Mouse (Mus musculus): ENCODE measurements around the gene Plaur. TPM values are rescaled to one million over a fixed set of nuclear protein-coding genes. Genes with fewer than 3 reads are reported as not detected.

The Plaur gene
- polyA plus RNA-seq, 1 experiment from 2014 or later = 12.6 TPM

DNA sequence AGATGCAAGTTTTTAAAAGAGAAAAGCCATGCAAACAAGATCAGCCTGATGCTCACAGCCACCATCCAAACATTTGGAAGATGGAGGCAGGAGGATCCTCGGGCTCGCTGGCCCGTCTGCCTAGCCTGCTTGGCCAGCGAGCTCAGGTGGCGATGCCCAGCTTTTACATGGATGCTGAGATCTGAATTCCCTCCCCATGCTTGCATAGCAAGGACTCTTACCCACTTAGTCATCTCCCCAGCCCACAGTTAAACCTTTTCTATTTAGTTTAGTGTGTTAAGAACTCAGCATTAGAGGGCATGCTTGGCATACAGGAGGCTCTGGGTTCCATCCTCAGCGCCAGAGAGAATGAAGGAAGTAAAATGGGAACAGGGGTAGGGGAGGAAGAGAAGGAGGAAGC is 23.1 kb upstream of the Plaur start:
- H3K27ac ChIP-seq (ENCODE audit: low read length) = no peak overlapping the region
- H3K9me3 ChIP-seq (ENCODE audit: control insufficient read depth, low read depth, low read length) = no peaks in the 10 kb centered on the region
- no peaks in the 10 kb centered on the region for H3K4me1 ChIP-seq (ENCODE audit: control insufficient read depth, insufficient read depth, low read length)
- 83% methylated on average over 6 of the region's 6 CpGs for WGBS
- no peak overlapping the region for H3K4me2 ChIP-seq (replicated peaks; ENCODE audit: low read depth, low read length)
- no peaks in the 10 kb centered on the region for H3K36me3 ChIP-seq (ENCODE audit: control insufficient read depth, insufficient read depth, low read length)
- H3K27me3 ChIP-seq (ENCODE audit: control insufficient read depth, insufficient read depth, low read length) = no peaks in the 10 kb centered on the region
- no peak overlapping the region for H3K9ac ChIP-seq (replicated peaks; ENCODE audit: low read depth, low read length)
- no peak overlapping the region for H3K4me3 ChIP-seq (ENCODE audit: low read depth, low read length)
- no peak for ATAC-seq (ENCODE audit: insufficient number of reproducible peaks, insufficient read depth, low FRiP score, low read depth)

DNA sequence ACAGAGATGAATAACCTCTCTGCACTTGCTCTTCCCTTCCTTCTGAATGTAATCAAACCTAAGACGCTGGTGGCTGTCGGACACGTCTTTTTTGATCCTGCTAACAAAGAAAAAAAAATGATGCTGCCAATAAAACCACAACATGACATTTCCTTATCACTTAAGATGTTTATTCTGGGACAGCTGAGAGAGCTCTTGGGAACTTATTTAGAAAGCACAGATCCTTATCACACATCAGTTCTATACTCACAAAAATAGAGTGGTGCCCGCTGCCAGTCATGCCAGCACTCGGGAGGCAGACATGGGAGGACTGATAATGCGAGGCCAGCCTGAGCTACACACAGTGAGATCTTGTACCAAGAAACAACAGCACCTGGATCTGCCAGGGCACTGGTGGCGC is 22.4 kb upstream of the Plaur start:
- no peaks in the 10 kb centered on the region for H3K9me3 ChIP-seq (ENCODE audit: control insufficient read depth, low read depth, low read length)
- WGBS = 51% methylated on average over 7 of the region's 7 CpGs
- H3K36me3 ChIP-seq (ENCODE audit: control insufficient read depth, insufficient read depth, low read length) = no peaks in the 10 kb centered on the region
- no peak overlapping the region for H3K27ac ChIP-seq (ENCODE audit: low read length)
- H3K9ac ChIP-seq (replicated peaks; ENCODE audit: low read depth, low read length) = no peak overlapping the region
- no peaks in the 10 kb centered on the region for H3K27me3 ChIP-seq (ENCODE audit: control insufficient read depth, insufficient read depth, low read length)
- no peak overlapping the region for H3K4me2 ChIP-seq (replicated peaks; ENCODE audit: low read depth, low read length)
- H3K4me1 ChIP-seq (ENCODE audit: control insufficient read depth, insufficient read depth, low read length) = no peaks in the 10 kb centered on the region
- H3K4me3 ChIP-seq (ENCODE audit: low read depth, low read length) = no peak overlapping the region
- no peak for ATAC-seq (ENCODE audit: insufficient number of reproducible peaks, insufficient read depth, low FRiP score, low read depth)

DNA sequence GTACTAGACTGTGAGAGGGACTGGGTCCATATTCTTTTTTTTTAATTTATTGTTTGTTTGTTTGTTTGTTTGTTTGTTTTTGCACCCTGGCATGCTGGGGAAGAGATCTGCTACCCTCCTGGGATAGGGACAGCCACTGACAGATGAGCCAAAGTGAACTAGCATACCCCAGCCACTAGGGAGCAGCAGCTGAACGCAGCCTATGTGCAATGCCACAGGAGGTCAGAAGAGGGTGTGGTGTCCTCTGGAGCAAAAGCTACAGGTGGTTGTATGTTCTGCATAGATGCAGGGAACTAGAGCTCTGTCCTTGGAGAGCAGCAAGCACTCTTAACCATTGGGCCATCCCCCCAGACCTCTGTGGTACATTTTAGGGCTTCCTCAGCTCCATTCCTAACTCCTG is 20.5 kb upstream of the Plaur start:
- Histone ChIP-seq H3K4me3 (ENCODE audit: low read depth, low read length) (no peak overlapping the region), H3K4me2 (replicated peaks; ENCODE audit: low read depth, low read length) (no peak overlapping the region), H3K27me3 (ENCODE audit: control insufficient read depth, insufficient read depth, low read length) (no peaks in the 10 kb centered on the region), H3K9me3 (ENCODE audit: control insufficient read depth, low read depth, low read length) (no peaks in the 10 kb centered on the region), H3K27ac (ENCODE audit: low read length) (no peak overlapping the region), H3K9ac (replicated peaks; ENCODE audit: low read depth, low read length) (no peak overlapping the region), H3K4me1 (ENCODE audit: control insufficient read depth, insufficient read depth, low read length) (no peaks in the 10 kb centered on the region), H3K36me3 (ENCODE audit: control insufficient read depth, insufficient read depth, low read length) (no peaks in the 10 kb centered on the region)
- peak; percentile 62 for ATAC-seq (ENCODE audit: insufficient number of reproducible peaks, insufficient read depth, low FRiP score, low read depth)
- 5% methylated on average over 1 of the region's 1 CpGs for WGBS

DNA sequence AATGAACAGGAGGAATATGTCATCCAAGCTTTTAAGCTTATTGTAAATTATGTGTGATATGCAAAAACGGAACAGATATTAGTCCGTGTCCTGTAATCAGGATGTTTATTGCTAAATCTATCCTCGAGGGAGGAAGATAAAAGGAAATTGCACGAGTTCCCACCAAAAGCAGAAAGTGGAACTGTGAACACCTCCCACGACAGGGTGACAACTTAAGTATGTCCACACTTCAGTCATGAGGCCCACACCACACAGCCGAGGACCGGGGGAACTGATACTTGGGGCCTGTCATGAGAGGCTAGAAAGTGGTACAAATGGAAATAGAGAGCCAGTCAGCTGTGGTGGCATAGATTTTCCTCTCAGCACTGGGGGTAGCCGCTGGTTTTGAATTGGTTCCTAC is 20.0 kb upstream of the Plaur start:
- Histone ChIP-seq H3K27ac (ENCODE audit: low read length) (no peak overlapping the region), H3K4me2 (replicated peaks; ENCODE audit: low read depth, low read length) (no peak overlapping the region), H3K4me3 (ENCODE audit: low read depth, low read length) (no peak overlapping the region), H3K27me3 (ENCODE audit: control insufficient read depth, insufficient read depth, low read length) (no peaks in the 10 kb centered on the region), H3K4me1 (ENCODE audit: control insufficient read depth, insufficient read depth, low read length) (no peaks in the 10 kb centered on the region), H3K9ac (replicated peaks; ENCODE audit: low read depth, low read length) (no peak overlapping the region), H3K36me3 (ENCODE audit: control insufficient read depth, insufficient read depth, low read length) (no peaks in the 10 kb centered on the region), H3K9me3 (ENCODE audit: control insufficient read depth, low read depth, low read length) (no peaks in the 10 kb centered on the region)
- WGBS = 55% methylated on average over 8 of the region's 8 CpGs
- ATAC-seq (ENCODE audit: insufficient number of reproducible peaks, insufficient read depth, low FRiP score, low read depth) = no peak

DNA sequence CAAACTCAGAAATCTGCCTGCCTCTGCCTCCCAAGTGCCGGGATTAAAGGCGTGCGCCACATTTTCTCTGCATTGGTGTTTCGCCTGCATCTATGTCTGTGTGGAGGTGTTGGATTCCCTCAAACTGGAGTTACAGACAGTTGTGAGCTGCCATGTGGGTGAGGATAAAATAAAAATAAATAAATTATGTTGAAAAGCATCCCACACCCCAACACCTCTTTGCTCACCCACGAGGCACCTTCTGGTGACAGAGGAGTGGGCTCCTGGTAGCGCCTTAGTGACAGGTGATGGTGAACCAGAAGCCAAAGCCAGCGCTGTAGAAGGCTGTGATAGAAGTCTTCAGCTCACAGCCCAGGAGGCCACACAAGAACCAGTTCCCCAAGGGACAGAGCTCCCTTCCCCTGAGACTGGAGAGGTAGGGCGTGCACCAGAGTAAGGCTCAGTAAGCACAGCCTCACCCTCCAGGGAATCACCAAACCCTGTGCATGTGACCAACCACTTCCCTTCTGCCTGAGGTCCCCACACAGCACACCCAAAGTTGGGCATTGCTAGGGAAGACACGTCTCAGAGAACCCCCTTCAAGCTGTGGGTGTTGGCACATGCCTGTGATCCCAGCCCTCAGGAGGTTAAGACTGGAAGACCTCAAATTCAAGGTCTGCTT is 16.9 kb upstream of the Plaur start:
- WGBS = 87% methylated on average over 9 of the region's 9 CpGs
- Histone ChIP-seq H3K4me1 (ENCODE audit: control insufficient read depth, insufficient read depth, low read length) (no peaks in the 10 kb centered on the region), H3K4me2 (replicated peaks; ENCODE audit: low read depth, low read length) (no peak overlapping the region), H3K9ac (replicated peaks; ENCODE audit: low read depth, low read length) (no peak overlapping the region), H3K27me3 (ENCODE audit: control insufficient read depth, insufficient read depth, low read length) (no peaks in the 10 kb centered on the region), H3K4me3 (ENCODE audit: low read depth, low read length) (no peak overlapping the region), H3K9me3 (ENCODE audit: control insufficient read depth, low read depth, low read length) (no peaks in the 10 kb centered on the region), H3K27ac (ENCODE audit: low read length) (no peak overlapping the region), H3K36me3 (ENCODE audit: control insufficient read depth, insufficient read depth, low read length) (no peaks in the 10 kb centered on the region)
- no peak for ATAC-seq (ENCODE audit: insufficient number of reproducible peaks, insufficient read depth, low FRiP score, low read depth)

DNA sequence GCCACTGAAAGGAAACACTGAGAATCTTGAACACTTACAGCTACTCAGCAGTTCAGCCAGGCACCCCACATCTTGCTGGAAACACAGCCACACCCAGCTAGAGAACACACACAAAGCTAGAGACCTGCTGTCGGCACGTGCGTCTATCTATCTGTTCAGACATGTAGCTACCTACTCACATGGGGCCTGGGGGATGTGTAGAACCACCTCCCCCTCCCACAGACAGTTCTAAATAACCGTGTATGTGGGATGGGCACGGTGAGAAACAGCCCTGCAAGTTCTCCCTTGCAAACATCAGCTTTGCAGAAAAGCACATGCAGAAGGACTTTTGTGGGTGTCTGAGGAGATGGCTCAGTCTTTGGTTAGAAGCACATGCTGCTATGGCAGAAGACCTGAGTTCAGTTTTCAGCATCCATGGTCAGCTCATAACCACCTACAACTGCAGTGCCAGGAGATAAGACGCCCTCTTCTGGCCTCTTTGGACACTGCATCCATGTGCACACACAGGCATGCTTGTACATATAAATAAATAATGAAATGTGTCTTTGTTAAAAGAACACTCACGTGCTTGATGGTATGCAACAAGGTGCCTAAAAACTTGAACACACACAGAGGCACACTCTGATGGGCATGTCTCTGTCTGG is 15.5 kb upstream of the Plaur start:
- H3K4me3 ChIP-seq (ENCODE audit: low read depth, low read length) = no peak overlapping the region
- no peaks in the 10 kb centered on the region for H3K9me3 ChIP-seq (ENCODE audit: control insufficient read depth, low read depth, low read length)
- H3K4me1 ChIP-seq (ENCODE audit: control insufficient read depth, insufficient read depth, low read length) = no peaks in the 10 kb centered on the region
- no peak overlapping the region for H3K4me2 ChIP-seq (replicated peaks; ENCODE audit: low read depth, low read length)
- no peak overlapping the region for H3K9ac ChIP-seq (replicated peaks; ENCODE audit: low read depth, low read length)
- no peak overlapping the region for H3K27ac ChIP-seq (ENCODE audit: low read length)
- no peaks in the 10 kb centered on the region for H3K27me3 ChIP-seq (ENCODE audit: control insufficient read depth, insufficient read depth, low read length)
- 59% methylated on average over 7 of the region's 7 CpGs for WGBS
- H3K36me3 ChIP-seq (ENCODE audit: control insufficient read depth, insufficient read depth, low read length) = no peaks in the 10 kb centered on the region
- ATAC-seq (ENCODE audit: insufficient number of reproducible peaks, insufficient read depth, low FRiP score, low read depth) = no peak

DNA sequence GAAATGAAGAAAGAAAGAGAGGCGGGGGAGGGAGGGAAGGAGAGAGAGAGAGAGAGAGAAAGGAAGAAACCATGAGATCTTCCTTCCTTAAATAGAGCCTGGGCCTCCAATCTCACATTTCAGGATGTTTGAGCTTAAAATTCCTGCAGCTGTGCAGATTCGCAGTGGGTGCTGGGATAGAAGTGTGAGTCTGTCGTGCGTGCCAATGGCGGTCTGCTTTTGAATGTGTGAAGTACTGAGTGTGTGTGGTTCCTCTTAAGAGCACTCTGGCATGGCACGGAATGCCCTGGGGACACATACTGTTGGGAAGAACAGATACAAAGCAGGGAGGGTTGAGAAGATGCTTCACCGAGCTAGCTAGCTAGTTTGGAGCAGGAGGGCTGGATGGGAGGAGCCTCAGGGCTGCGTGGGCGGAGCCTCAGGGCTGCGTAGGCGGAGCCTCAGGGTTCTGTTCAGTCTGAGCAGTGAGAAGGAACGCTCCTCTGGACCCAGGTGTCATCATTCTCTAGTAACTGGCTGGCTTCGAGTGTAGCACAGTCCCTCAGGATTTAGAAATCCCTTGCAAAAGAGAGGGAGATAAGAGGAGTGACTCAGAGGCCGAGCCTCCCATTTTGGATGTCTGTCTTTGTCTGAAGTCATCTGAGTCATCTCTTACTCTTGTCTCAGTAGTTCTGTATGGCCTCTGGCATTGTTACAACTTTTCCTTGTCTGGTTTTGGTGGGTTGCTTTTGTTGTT is 13.3 kb upstream of the Plaur start:
- no peaks in the 10 kb centered on the region for H3K36me3 ChIP-seq (ENCODE audit: control insufficient read depth, insufficient read depth, low read length)
- H3K9me3 ChIP-seq (ENCODE audit: control insufficient read depth, low read depth, low read length) = no peaks in the 10 kb centered on the region
- H3K4me2 ChIP-seq (replicated peaks; ENCODE audit: low read depth, low read length) = no peak overlapping the region
- peak; percentile 42; the same call in 1 of the 2 replicates for ATAC-seq (ENCODE audit: insufficient number of reproducible peaks, insufficient read depth, low FRiP score, low read depth)
- H3K4me3 ChIP-seq (ENCODE audit: low read depth, low read length) = no peak overlapping the region
- H3K27me3 ChIP-seq (ENCODE audit: control insufficient read depth, insufficient read depth, low read length) = no peaks in the 10 kb centered on the region
- H3K9ac ChIP-seq (replicated peaks; ENCODE audit: low read depth, low read length) = no peak overlapping the region
- 0 out of 2 replicates have a peak, but pooled peaks cover 3% of the 10 kb centered on the region for H3K4me1 ChIP-seq (ENCODE audit: control insufficient read depth, insufficient read depth, low read length)
- H3K27ac ChIP-seq (ENCODE audit: low read length) = no peak overlapping the region
- 58% methylated on average over 14 of the region's 14 CpGs for WGBS

DNA sequence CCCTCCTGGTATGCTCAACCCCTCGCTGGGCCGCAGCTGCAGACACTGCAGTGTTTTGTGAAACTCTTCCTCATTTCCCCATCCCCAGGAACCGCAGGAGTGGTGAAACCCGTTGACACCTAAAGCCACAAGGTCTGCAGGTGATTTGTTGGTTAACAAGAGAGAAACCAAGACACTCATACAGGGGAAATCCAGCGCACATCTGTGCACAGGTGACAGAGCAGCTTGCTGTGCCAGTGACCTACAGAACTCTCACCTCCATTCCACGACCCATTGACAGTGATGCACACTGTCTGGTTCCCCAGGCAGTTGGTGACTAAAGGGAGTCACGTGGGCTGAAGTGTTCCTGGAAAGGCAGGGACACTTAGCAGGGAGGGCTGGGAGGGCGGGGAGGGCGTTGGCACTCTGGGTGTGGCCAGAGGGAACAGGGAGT is 11.7 kb upstream of the Plaur start:
- H3K36me3 ChIP-seq (ENCODE audit: control insufficient read depth, insufficient read depth, low read length) = no peaks in the 10 kb centered on the region
- H3K9ac ChIP-seq (replicated peaks; ENCODE audit: low read depth, low read length) = no peak overlapping the region
- no peak overlapping the region for H3K4me2 ChIP-seq (replicated peaks; ENCODE audit: low read depth, low read length)
- H3K27me3 ChIP-seq (ENCODE audit: control insufficient read depth, insufficient read depth, low read length) = no peaks in the 10 kb centered on the region
- H3K9me3 ChIP-seq (ENCODE audit: control insufficient read depth, low read depth, low read length) = no peaks in the 10 kb centered on the region
- H3K4me3 ChIP-seq (ENCODE audit: low read depth, low read length) = no peak overlapping the region
- 0 out of 2 replicates have a peak, but pooled peaks cover 3% of the 10 kb centered on the region for H3K4me1 ChIP-seq (ENCODE audit: control insufficient read depth, insufficient read depth, low read length)
- no peak overlapping the region for H3K27ac ChIP-seq (ENCODE audit: low read length)
- WGBS = 58% methylated on average over 9 of the region's 9 CpGs
- ATAC-seq (ENCODE audit: insufficient number of reproducible peaks, insufficient read depth, low FRiP score, low read depth) = no peak

All from stomach, embryonic 14.5 days (tissue).